ENCODE assay signal across 8 mouse cellular contexts in the genomic region with DNA sequence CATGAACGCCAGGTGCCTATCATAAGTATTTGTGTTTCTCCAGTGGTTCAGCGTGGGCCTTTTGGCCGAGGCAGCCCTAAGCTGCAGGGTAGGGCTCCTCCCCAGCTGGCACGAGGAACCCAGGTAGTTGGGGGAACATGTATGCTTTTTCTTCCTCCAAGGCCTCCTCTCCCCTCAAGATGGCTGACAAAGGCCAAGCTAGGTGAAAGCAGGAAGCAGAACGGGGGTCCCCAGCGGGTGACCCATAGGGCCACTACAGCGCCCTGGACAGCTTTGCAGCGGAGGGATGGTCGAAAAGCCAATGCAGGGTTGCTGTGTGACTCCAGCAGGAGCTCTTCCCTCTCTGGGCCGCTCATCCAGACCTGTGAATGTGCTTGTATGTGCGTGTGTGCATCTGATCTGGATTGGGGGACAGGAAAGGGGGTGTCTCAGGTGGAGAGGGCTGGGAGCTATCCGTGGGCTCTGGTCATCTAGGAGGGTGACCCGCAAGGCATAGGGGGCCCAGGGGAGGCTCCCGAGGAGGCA. TPM values are rescaled to one million over a fixed set of nuclear protein-coding genes. Genes with fewer than 3 reads are reported as not detected.
A peak's percentile ranks its signal among the peaks of the same experiment; 100 is the strongest.
DNase-seq lines count a peak whose midpoint lies in the region; ATAC-seq and TF ChIP-seq lines count a peak whose summit lies in the region.

No protein-coding gene starts in this region.

- intact Hi-C loops in left cerebral cortex, adult 2 months (cut with DNase I): no loop called here
- intact Hi-C loops in left cerebral cortex, postnatal 25 days (cut with DNase I): no loop called here

- H3K36me3 ChIP-seq in embryonic facial prominence, embryonic 10.5 days (replicated peaks): no peaks in the 10 kb centered on the region
- H3K36me3 ChIP-seq in hindbrain, embryonic 16.5 days (ENCODE audit: control insufficient read depth, insufficient read depth, low read length): no peaks in the 10 kb centered on the region
- H3K36me3 ChIP-seq in midbrain, postnatal 0 days (ENCODE audit: insufficient read depth, low read length): no peaks in the 10 kb centered on the region

- no peaks in the 10 kb centered on the region for H3K9me3 ChIP-seq in embryonic facial prominence, embryonic 10.5 days
- H3K9me3 ChIP-seq in hindbrain, embryonic 16.5 days (ENCODE audit: control insufficient read depth, low read length): no peaks in the 10 kb centered on the region
- H3K9me3 ChIP-seq in midbrain, postnatal 0 days (ENCODE audit: low read length): no peaks in the 10 kb centered on the region

- peak overlapping the region; percentile 70 for H3K4me3 ChIP-seq in left cerebral cortex, adult 2 months
- H3K4me3 ChIP-seq in embryonic facial prominence, embryonic 10.5 days: peak overlapping the region; percentile 91
- peak overlapping the region; percentile 85 for H3K4me3 ChIP-seq in hindbrain, embryonic 16.5 days (ENCODE audit: low read length)
- H3K4me3 ChIP-seq in midbrain, postnatal 0 days (ENCODE audit: low read depth, low read length): peak overlapping the region; percentile 74

- H3K9ac ChIP-seq in hindbrain, embryonic 16.5 days (ENCODE audit: low read depth, low read length): peak overlapping the region; percentile 93
- H3K9ac ChIP-seq in midbrain, postnatal 0 days (replicated peaks; ENCODE audit: low read length, poor library complexity, severe bottlenecking): peak overlapping the region; percentile 84

- WGBS in embryonic facial prominence, embryonic 10.5 days: 19% methylated on average over 14 of the region's 14 CpGs
- WGBS in hindbrain, embryonic 16.5 days: 19% methylated on average over 13 of the region's 14 CpGs
- 14% methylated on average over 14 of the region's 14 CpGs for WGBS in midbrain, postnatal 0 days

- peak overlapping the region; percentile 98 for H3K4me2 ChIP-seq in hindbrain, embryonic 16.5 days (ENCODE audit: low read length)
- peak overlapping the region; percentile 96 for H3K4me2 ChIP-seq in midbrain, postnatal 0 days (ENCODE audit: low read depth, low read length, poor library complexity, severe bottlenecking)

- H3K4me1 ChIP-seq in embryonic facial prominence, embryonic 10.5 days: peaks cover 39% of the 10 kb centered on the region
- H3K4me1 ChIP-seq in hindbrain, embryonic 16.5 days (ENCODE audit: control insufficient read depth, insufficient read depth, low read depth, low read length): peaks cover 10% of the 10 kb centered on the region
- H3K4me1 ChIP-seq in midbrain, postnatal 0 days (ENCODE audit: insufficient read depth, low read length): no peaks in the 10 kb centered on the region; the same call in 1 of the 2 replicates

- H3K27ac ChIP-seq in left cerebral cortex, adult 2 months: no peak overlapping the region
- H3K27ac ChIP-seq in embryonic facial prominence, embryonic 10.5 days (replicated peaks): peak overlapping the region; percentile 93
- H3K27ac ChIP-seq in hindbrain, embryonic 16.5 days (ENCODE audit: low read depth, low read length): no peak overlapping the region
- no peak overlapping the region for H3K27ac ChIP-seq in midbrain, postnatal 0 days (ENCODE audit: low read depth, low read length)

- TF ChIP-seq CTCF in left cerebral cortex, adult 2 months (IDR thresholded peaks at IDR 0.05): no peak
- TF ChIP-seq CTCF in midbrain, postnatal 0 days (IDR thresholded peaks at IDR 0.05): no peak

- DNase-seq in left cerebral cortex, adult 2 months (ENCODE audit: extremely low spot score in 1 of 2, low spot score in 2 of 2): peak in 1 of 2 experiments; percentile 10
- DNase-seq in left cerebral cortex, postnatal 25 days (ENCODE audit: low spot score in 2 of 2): no peak
- DNase-seq in embryonic facial prominence, embryonic 10.5 days (ENCODE audit: low spot score): no peak
- DNase-seq in midbrain, postnatal 0 days (ENCODE audit: low spot score): no peak
- no peak for DNase-seq in layer of hippocampus, adult 11-12 months (ENCODE audit: low spot score)
- DNase-seq in thymus, postnatal 4 days: no peak
- DNase-seq in urinary bladder, postnatal 4 days (ENCODE audit: low spot score in 2 of 2): no peak

- ATAC-seq in hindbrain, embryonic 16.5 days: peak; percentile 48; the same call in 1 of the 2 replicates
- no peak for ATAC-seq in midbrain, postnatal 0 days (ENCODE audit: low FRiP score)

- H3K27me3 ChIP-seq in embryonic facial prominence, embryonic 10.5 days (replicated peaks; ENCODE audit: low read depth, poor library complexity, severe bottlenecking): peaks cover 23% of the 10 kb centered on the region
- no peaks in the 10 kb centered on the region for H3K27me3 ChIP-seq in hindbrain, embryonic 16.5 days (replicated peaks; ENCODE audit: control insufficient read depth, insufficient read depth, low read length)
- no peaks in the 10 kb centered on the region for H3K27me3 ChIP-seq in midbrain, postnatal 0 days (ENCODE audit: insufficient read depth, low read length)

RNA-seq across cellular contexts. Expression of a gene that starts 0.4 kb away (rescaled TPM):
- 1 to 10 TPM; 1.1 to 1.6 TPM for total RNA-seq in left cerebral cortex, adult 2 months (2021)
- total RNA-seq in left cerebral cortex, postnatal 25 days (2021): 1 to 10 TPM in 1 of 2 experiments, under 1 TPM in 1; 0.85 to 1.5 TPM
- 26.5 and 30.2 TPM in 2 replicates for polyA plus RNA-seq in embryonic facial prominence, embryonic 10.5 days (2016; fragmentation: Nextera tagmentation; extraction: Ambion mirVana)
- polyA plus RNA-seq in hindbrain, embryonic 16.5 days (2015; fragmentation: Nextera tagmentation; extraction: Ambion mirVana): 3.1 and 4.2 TPM in 2 replicates
- total RNA-seq in midbrain, postnatal 0 days (2014; rRNA removed): 4.2 and 5.3 TPM in 2 replicates
- polyA plus RNA-seq in midbrain, postnatal 0 days (2015; fragmentation: Nextera tagmentation; extraction: Ambion mirVana): 1.7 and 1.8 TPM in 2 replicates

RNA-seq across cellular contexts. Expression of a gene that starts 16.3 kb away (rescaled TPM):
- total RNA-seq in left cerebral cortex, adult 2 months (2021): 10 to 100 TPM; 26.2 to 27.1 TPM
- total RNA-seq in left cerebral cortex, postnatal 25 days (2021): 10 to 100 TPM; 28.4 to 29.4 TPM
- 72.2 and 74.3 TPM in 2 replicates for polyA plus RNA-seq in embryonic facial prominence, embryonic 10.5 days (2016; fragmentation: Nextera tagmentation; extraction: Ambion mirVana)
- polyA plus RNA-seq in hindbrain, embryonic 16.5 days (2015; fragmentation: Nextera tagmentation; extraction: Ambion mirVana): 93.4 and 94.7 TPM in 2 replicates
- 24.7 and 27.9 TPM in 2 replicates for total RNA-seq in midbrain, postnatal 0 days (2014; rRNA removed)
- polyA plus RNA-seq in midbrain, postnatal 0 days (2015; fragmentation: Nextera tagmentation; extraction: Ambion mirVana): 103 TPM in 2 replicates

RNA-seq across cellular contexts. Expression of a gene that starts 47.6 kb away (rescaled TPM):
- total RNA-seq in left cerebral cortex, adult 2 months (2021): under 1 TPM in 1 of 2 experiments, not detected in 1; 0.16 TPM
- not detected for total RNA-seq in left cerebral cortex, postnatal 25 days (2021)
- not detected in 2 replicates for polyA plus RNA-seq in embryonic facial prominence, embryonic 10.5 days (2016; fragmentation: Nextera tagmentation; extraction: Ambion mirVana)
- 0.10 TPM in 1 of 2 replicates, not detected in the other for polyA plus RNA-seq in hindbrain, embryonic 16.5 days (2015; fragmentation: Nextera tagmentation; extraction: Ambion mirVana)
- not detected in 2 replicates for total RNA-seq in midbrain, postnatal 0 days (2014; rRNA removed)
- not detected in 2 replicates for polyA plus RNA-seq in midbrain, postnatal 0 days (2015; fragmentation: Nextera tagmentation; extraction: Ambion mirVana)
